Mouse (Mus musculus) bone marrow macrophage, adult 2 months (primary cell): ENCODE measurements around the gene Abhd12. TPM values are rescaled to one million over a fixed set of nuclear protein-coding genes. Genes with fewer than 3 reads are reported as not detected.

Source experiments
- H3K27ac ChIP-seq: 2 replicates; pipeline ENCODE4 v1.5.1; 2012; ENCODE audit warnings: low read depth, low read length; ENCODE audit not compliant: insufficient read depth
- H3K4me1 ChIP-seq: 2 replicates; pipeline ENCODE4 v1.6.1; 2012; ENCODE audit warnings: low read length; ENCODE audit not compliant: control insufficient read depth, insufficient read depth
- H3K4me3 ChIP-seq: 2 replicates; pipeline ENCODE4 v1.5.1; 2012; ENCODE audit warnings: mild to moderate bottlenecking, low read length, moderate library complexity; ENCODE audit not compliant: insufficient read depth
- CTCF ChIP-seq: IDR thresholded peaks from 2 replicates; pipeline ENCODE4 v1.5.1; 2012; ENCODE audit warnings: low read depth, mild to moderate bottlenecking, low read length, moderate library complexity
- POLR2A ChIP-seq: IDR thresholded peaks from 2 replicates; pipeline ENCODE4 v1.6.1; 2012; ENCODE audit warnings: mild to moderate bottlenecking, low read depth, low read length, borderline replicate concordance
- polyA plus RNA-seq: library from polyadenylated mRNA; stranded (reverse); fragments of >200 nt; gene quantifications from 2 replicates; pipeline ENCODE4 v1.2.4, GENCODE M21; 2012; ENCODE audit not compliant: missing spikeins, insufficient read depth, insufficient read length

The Abhd12 gene
- polyA plus RNA-seq, 1 experiment: 430 TPM

- no peak overlapping the region for H3K4me3 ChIP-seq
Measured at GRCm38 (mm10) chr2:150820720-150821119, 83.8 kb downstream of the Abhd12 start.

GRCm38 (mm10) chr2:150818742-150819141 is 85.8 kb downstream of the Abhd12 start:
- H3K27ac ChIP-seq: no peak overlapping the region

More at GRCm38 (mm10) chr2:150820720-150821119, 83.8 kb downstream of the Abhd12 start:
- Histone ChIP-seq H3K4me1 (peaks cover 10% of the 10 kb centered on the region), H3K27ac (no peak overlapping the region)
- no peak for TF ChIP-seq POLR2A
- no peak for TF ChIP-seq CTCF

DNA sequence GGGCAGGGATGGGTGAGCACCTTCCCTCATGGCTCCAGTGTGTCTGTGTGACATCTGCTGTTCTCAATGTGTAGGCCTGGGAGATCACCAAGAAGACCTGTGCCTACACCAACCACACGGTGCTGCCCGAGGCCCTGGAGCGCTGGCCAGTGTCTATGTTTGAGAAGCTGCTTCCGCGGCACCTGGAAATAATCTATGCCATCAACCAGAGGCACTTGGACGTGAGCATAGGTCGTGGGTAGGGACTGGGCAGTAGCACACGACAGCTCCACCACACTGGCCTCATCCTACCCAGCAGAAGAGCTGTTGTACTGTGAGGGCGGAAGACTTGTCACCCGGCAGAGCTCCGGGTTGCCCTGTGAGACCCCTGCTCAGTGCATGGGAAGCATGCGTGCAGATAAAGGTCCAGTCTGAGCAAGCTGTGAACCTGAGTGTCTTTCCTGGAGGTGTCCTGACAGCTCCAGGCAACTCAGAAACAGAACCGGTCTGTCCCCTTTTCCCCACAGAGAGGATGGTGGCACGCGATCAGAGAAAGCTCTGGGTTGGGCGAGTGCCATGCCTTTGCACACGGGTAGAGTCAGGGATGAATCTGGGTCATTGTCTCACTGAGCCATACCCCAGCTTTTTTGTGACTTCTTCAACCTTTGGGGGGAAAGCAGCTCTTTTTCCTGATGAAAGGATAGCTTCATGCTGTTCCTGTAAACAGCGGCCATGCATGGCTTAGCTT is 87.7 kb downstream of the Abhd12 start:
- Histone ChIP-seq H3K27ac (no peak overlapping the region), H3K4me1 (0 out of 2 replicates have a peak, but pooled peaks cover 5% of the 10 kb centered on the region), H3K4me3 (no peak overlapping the region)
- no peak for TF ChIP-seq CTCF
- no peak for TF ChIP-seq POLR2A

More at GRCm38 (mm10) chr2:150818742-150819141, 85.8 kb downstream of the Abhd12 start:
- TF ChIP-seq POLR2A (no peak), CTCF (no peak)
- Histone ChIP-seq H3K4me3 (no peak overlapping the region), H3K4me1 (peaks cover 10% of the 10 kb centered on the region)

DNA sequence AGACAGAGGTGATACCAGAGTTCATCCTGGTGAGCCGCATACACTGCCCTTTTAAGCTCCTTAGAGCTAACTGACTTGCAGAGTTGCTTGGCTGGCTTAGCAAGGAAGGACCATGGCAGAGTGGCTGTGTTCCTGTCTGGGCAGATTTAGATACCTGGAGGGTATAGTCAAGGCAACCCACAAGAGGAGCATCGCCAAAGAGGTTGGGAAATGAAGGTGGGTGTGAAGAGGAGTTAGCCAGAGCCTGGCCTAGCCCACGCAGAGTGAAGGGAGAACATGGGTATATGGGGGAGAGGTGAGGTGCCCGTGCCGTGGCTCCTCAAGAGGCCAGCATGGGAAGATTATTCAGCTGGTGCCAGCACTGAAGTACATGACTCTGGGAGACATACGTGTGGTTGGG is 91.7 kb downstream of the Abhd12 start:
- Histone ChIP-seq H3K27ac (no peak overlapping the region), H3K4me1 (no peaks in the 10 kb centered on the region; the same call in 1 of the 2 replicates), H3K4me3 (no peak overlapping the region)
- no peak for TF ChIP-seq CTCF
- no peak for TF ChIP-seq POLR2A

- no peak overlapping the region for H3K27ac ChIP-seq
- TF ChIP-seq POLR2A: no peak
- no peaks in the 10 kb centered on the region; the same call in 1 of the 2 replicates for H3K4me1 ChIP-seq
- H3K4me3 ChIP-seq: no peak overlapping the region
Measured at GRCm38 (mm10) chr2:150810603-150811002, 93.9 kb downstream of the Abhd12 start.

- H3K27ac ChIP-seq: no peak overlapping the region
- TF ChIP-seq CTCF (no peak), POLR2A (no peak)
Measured at GRCm38 (mm10) chr2:150808812-150809211, 95.7 kb downstream of the Abhd12 start.

DNA sequence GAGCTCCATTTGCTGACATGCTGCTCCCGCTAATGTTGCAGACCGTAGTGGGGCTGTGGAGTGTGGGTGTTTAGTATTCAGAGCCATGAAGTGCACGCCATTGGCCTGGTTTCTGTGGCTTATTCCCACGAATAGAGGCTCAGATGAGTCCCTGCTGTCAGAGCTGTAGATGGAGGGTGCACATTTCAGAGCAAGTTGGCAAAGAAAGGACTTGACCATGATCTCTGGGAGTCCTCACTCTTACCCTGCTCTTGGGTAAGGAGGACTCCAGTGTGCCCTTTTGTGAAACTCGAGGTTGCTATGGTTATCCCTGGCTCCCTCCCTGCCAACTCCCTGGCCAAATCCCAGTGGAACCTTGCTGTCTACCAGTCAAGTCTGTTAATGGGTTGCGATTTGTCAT is 96.2 kb downstream of the Abhd12 start:
- TF ChIP-seq CTCF: no peak
- no peak for TF ChIP-seq POLR2A
- Histone ChIP-seq H3K4me1 (no peaks in the 10 kb centered on the region; the same call in 1 of the 2 replicates), H3K4me3 (no peak overlapping the region), H3K27ac (no peak overlapping the region)

More at GRCm38 (mm10) chr2:150808812-150809211, 95.7 kb downstream of the Abhd12 start:
- H3K4me1 ChIP-seq: no peaks in the 10 kb centered on the region; the same call in 1 of the 2 replicates
- no peak overlapping the region for H3K4me3 ChIP-seq

GRCm38 (mm10) chr2:150803035-150803434 is 101.5 kb downstream of the Abhd12 start:
- Histone ChIP-seq H3K4me3 (no peak overlapping the region), H3K4me1 (no peaks in the 10 kb centered on the region), H3K27ac (no peak overlapping the region)
- TF ChIP-seq CTCF (no peak), POLR2A (no peak)

- no peak overlapping the region for H3K27ac ChIP-seq
- H3K4me1 ChIP-seq: no peaks in the 10 kb centered on the region
- H3K4me3 ChIP-seq: no peak overlapping the region
- no peak for TF ChIP-seq CTCF
- TF ChIP-seq POLR2A: no peak
Measured at GRCm38 (mm10) chr2:150800616-150801015, 103.9 kb downstream of the Abhd12 start.

DNA sequence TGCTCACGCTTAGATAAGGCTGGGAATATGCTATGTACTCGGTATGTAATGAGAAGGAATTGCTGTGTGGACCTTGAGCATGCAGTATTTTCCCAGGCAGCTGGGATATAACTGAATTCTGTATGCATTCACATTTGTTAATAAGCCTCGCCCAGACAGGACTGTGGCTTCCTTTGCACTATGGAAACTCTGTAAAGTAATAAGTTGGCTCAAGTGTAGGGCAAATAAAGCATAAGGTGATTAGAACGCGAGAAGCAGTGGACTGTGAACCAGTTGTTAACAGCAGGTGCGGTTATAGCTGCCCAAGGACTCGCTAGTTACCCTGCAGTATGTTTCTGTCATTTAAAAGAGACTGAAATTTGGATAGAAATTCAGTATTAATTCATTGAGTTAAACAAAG is 106.5 kb downstream of the Abhd12 start:
- Histone ChIP-seq H3K4me1 (no peaks in the 10 kb centered on the region), H3K4me3 (no peak overlapping the region), H3K27ac (no peak overlapping the region)
- TF ChIP-seq CTCF: no peak
- no peak for TF ChIP-seq POLR2A
